Mouse (Mus musculus) urinary bladder, postnatal 10 days (tissue): Measurements from ENCODE around the gene Ubxn1.
"Not testable (repeated sequence)": the region's sequence is repeated elsewhere in the genome, so short reads cannot be mapped to it uniquely, and the experiment has no call there.

Experiments
- DNase-seq: peaks from one replicate; pipeline ENCODE4 v3.0.0; 2022; ENCODE audit warnings: low spot score

The Ubxn1 gene

DNA sequence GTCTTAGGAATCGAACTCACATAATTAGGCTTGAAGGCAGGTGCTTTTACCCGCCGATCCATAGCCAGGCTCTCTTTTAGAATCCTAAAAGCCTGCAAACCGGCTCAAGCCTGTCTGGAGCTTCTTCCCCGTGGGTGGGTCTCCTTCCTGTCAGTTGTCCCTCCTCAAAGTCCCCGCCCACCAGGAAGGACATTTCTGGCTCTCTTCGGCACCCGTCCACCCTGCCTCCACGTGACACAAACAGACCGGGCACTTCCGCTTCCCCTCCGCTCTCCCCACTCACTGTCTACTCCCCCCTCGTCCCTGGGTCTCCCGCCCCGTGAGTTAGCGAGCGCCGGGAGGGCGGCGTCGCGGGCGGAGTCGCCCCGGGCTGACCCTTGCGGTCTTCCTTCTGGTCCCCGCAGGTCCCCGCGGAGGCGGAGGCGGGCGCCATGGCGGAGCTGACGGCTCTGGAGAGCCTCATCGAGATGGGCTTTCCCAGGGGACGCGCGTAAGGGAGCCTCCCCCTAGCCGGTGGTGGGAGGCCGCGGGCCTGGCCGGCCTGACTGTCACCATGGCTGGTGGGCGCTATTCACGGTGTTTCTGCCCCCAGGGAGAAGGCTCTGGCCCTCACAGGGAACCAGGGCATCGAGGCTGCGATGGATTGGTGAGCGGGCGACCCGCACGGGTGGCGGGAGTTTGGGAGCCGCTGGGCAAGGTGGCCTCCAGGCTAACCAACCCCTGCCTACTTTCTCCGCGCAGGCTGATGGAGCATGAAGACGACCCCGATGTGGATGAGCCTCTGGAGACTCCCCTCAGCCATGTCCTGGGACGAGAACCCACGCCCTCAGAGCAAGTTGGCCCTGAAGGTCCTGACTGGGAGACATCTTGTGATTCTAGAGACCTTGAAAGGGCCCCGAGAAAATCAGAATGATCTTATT is at the start of gene Ubxn1:
TSS of gene Ubxn1 (plus strand) at position 230 of the 920 bp plus-strand sequence.
- DNase-seq: peak; percentile 86

GRCm38 (mm10) chr19:8822696-8823095 is 48.6 kb upstream of the Ubxn1 start:
- DNase-seq: no peak

DNA sequence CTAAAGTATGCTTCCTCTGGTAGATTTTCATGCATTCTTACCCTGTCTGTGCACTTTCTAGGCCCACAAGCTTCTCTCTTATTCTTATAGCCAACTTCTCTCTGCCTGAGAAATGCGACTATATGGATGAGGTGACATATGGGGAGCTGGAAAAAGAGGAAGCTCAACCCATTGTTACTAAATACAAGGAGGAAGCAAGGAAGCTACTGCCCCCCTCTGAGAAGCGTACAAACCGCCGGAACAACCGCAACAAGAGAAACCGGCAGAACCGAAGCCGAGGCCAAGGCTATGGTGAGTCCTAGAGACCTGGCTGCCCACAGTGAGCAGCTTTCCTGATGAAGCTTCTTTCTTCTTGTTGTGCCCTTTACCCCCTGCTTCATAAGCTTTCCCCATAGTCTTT is 41.6 kb upstream of the Ubxn1 start, which contains the start of gene AC129217.1:
TSS of gene AC129217.1 (plus strand) at position 114 of the 400 bp plus-strand sequence.
- DNase-seq: no peak

DNA sequence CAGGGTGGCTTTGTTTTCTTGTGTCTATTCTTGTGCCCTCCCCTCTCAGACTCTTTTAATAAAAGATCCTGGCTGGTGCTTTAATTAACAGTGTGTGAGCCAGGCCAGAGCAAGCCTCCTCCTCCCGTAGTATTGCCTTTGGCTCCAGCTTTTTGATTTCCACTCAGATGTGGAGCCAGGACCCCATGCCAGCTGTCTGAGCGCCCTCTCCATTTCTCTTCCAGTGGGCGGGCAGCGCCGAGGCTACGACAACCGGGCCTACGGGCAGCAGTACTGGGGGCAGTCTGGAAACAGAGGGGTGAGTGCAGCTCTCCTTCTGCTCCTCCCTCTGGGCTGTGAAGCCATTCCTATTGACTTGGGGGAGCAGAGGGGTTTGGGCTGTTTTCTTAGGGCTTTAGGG is 40.6 kb upstream of the Ubxn1 start:
- DNase-seq: no peak

DNA sequence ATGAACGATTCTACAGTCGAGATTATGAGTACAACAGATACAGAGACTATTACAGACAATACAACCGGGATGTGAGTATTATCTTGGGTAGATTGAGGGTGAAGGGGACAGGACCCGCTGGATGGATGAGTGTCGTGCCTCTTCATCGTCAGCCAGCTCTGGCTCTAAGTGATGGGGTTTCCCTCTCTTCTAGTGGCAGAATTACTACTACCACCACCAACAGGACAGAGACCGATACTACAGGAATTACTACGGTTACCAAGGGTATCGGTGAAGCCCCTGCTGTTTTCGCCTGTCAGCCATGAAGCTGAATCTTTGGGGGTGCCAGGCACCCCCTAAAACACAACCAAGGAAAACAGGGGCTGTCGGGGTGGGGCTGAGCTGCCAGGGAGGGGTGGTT is 40.0 kb upstream of the Ubxn1 start:
- DNase-seq: no peak

DNA sequence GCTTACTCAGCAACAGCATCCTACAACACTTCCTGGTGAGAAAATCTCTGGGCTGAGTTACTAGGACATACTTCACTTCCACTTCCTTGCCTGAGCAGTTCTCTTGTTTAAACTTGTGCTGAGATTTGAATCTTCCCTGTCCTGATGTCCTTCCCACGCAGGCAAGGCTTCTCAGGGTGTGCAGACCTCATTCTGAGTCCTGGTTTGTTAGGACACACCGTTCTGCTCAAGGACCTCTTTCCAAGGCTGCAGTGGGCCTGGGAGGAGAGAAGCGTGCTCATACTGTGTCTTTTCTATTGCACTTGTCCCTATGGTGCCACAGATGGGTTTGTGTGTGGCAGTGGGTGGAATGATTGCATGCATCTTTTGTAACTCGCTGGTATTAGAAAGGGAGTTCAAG is 38.3 kb upstream of the Ubxn1 start:
- DNase-seq: no peak

DNA sequence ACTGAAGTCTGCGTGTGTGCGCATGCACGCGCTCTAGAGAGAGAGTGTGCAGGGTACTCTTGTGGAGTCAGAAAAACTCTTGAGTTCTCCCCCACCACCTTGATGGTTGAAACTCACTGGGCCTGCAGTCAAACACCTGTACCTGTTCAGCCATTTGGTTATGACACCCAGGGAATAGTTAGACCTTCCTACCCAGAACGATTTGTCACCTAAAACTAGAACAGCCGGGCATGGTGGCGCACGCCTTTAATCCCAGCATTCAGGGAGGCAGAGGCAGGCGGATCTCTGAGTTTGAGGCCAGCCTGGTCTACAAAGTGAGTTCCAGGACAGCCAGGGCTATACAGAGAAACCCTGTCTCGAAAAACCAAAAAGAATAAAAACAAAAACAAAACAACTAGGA is 35.0 kb upstream of the Ubxn1 start:
- DNase-seq: not testable (repeated sequence)

DNA sequence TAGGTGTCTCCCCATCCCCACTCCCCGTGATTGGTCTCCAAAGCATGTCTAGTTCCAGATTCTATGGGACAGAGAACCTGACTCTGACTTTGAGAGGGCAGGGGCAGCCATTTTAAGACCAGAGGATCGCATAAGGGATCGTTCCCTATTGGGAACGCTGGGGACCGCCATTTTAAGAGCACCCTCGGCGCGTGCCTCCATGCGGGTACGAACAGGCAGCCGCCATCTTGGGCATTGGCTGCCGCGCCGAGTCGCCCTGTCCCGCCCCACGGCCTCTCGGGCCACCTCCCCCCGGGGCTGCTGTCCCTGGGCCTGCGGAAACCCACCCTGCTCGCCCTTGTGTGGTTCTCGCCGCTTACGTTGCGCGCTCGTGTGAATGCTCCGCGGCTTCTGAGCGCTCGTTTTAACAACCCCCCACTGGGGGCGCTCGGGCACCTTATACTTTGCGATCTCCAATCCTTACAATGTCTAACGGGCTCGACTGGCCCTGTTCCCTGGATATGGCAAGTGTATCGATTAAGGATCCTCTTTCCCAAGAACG is 34.0 kb upstream of the Ubxn1 start, which contains the start of gene Bscl2:
TSS of gene Bscl2 (plus strand) at position 217 of the 541 bp plus-strand sequence.
- DNase-seq: no peak

GRCm38 (mm10) chr19:8838041-8838730 is 33.1 kb upstream of the Ubxn1 start:
- no peak for DNase-seq

DNA sequence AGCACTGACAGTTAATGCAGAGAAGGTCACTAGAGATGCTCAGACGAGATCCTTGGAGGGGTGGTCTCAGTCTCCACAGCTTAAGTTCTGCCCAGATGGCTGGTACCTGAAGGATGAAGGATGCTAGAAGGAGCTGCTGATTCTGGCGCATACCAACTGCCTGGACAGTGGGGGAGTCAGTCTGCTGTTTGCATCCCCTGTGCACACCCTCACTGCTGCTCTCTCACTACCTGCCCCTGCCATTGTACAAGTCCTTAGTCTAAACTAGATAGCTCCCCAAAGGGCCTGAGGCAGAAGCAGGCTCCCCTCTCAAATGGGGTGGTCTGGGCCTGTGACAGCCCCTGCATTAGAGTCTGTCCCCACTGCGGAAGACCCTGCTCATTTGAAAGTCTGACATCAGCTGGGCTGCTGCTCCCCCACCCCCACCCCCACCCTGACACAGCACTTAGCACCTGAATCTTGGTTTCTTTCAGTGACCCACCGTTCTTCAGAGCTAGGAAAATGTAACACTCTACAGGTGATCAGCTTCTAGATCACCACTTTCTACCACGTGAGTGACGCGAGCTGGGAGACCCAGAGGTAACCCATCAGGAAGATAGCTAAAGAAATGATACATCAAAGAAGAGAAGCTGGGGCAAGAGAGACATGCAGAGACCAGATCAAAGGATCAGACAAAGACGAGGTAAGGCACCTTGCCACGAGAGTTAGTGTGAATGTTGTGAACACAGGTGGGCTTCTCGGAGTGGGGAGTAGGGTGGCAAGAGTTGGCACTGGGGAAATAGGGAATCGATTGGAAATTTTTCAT is 32.0 kb upstream of the Ubxn1 start, which contains the start of gene Gng3:
TSS of gene Gng3 (minus strand) at position 92 of the 805 bp plus-strand sequence.
- DNase-seq: no peak

DNA sequence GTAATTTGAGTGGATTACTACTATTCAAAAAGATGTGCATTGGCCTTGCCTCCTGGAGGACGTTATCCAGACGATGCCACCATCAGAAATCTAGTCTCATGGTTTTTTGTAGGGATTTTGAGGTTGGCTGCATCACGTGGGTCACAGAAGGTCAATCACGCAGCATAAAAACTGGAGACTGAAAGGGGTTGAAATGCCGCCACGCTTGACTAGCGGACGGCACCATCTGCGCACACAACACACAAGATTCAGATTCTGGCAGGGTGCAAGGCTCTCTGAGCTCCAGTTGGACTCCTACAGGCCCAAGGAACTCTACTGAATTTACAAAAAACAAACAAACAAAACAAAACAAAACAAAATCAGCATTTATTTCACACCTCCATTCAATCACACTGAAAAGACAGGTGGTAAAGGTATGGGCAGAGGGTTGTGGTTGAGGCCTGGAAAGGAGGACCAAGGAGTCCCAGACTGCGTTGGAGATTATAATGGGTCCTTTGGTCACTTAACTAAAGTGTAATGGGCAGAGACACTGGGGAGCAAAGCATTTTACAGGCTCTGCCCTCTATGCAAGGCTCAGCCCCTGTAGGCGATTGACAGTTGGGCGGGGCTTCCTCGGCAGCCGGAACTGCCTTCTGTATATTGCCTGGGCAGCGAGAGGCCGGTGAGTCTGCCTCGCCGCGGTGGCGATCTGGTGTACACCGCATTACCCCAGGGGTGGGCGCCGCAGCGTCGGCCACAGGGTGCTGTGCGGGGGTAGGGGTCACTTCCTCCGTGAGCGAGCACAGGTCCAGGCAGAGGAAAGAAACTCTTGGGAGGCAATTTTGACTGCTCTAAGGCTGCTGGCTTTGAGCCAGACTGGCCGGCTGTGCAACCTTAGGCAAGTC is 31.1 kb upstream of the Ubxn1 start:
- no peak for DNase-seq

DNA sequence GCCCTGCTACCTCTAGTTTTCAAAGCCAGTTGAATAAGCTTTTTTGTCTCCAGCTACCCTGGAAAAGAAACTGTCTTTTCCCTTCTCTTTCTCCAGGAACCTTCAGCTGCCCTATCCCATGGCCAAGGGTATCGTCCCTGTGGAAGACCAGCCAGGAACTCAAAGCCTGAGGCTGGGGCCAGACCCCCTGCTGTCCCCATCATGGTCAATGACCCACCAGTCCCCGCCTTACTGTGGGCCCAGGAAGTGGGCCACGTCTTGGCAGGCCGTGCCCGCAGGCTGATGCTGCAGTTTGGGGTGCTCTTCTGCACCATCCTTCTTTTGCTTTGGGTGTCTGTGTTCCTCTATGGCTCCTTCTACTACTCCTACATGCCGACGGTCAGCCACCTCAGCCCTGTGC is 30.3 kb upstream of the Ubxn1 start:
- DNase-seq: no peak

- DNase-seq: no peak
Observed at GRCm38 (mm10) chr19:8842961-8843360, 28.3 kb upstream of the Ubxn1 start.

- peak; percentile 53 for DNase-seq
Observed at GRCm38 (mm10) chr19:8844371-8845129, 26.7 kb upstream of the Ubxn1 start.

- DNase-seq: no peak
Observed at GRCm38 (mm10) chr19:8848356-8848755, 22.9 kb upstream of the Ubxn1 start.

- DNase-seq: no peak
Observed at GRCm38 (mm10) chr19:8850402-8850901, 20.8 kb upstream of the Ubxn1 start, which contains the start of gene Lrrn4cl. TSS of gene Lrrn4cl (plus strand) at chr19:8850768.

DNA sequence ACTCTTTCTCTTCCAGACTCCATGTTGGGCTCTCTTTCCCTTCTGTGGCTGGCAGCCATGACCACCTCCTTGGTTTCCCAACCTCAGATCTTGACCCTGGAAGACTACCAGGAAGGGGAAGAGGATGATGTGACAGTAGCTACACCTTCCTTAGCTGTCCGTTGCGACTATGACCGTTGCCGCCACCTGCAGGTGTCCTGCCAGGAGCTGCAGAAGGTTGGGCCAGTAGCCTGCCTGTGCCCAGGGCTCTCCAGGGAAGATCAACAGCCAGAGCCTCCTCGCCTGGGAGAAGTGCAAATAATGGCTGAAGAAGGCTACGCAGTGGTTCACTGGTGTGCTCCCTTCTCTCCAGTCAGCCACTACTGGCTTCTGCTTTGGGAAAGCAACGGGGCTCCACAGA is 19.7 kb upstream of the Ubxn1 start:
- DNase-seq: no peak

- DNase-seq: no peak
Observed at GRCm38 (mm10) chr19:8852236-8852928, 18.9 kb upstream of the Ubxn1 start.

DNA sequence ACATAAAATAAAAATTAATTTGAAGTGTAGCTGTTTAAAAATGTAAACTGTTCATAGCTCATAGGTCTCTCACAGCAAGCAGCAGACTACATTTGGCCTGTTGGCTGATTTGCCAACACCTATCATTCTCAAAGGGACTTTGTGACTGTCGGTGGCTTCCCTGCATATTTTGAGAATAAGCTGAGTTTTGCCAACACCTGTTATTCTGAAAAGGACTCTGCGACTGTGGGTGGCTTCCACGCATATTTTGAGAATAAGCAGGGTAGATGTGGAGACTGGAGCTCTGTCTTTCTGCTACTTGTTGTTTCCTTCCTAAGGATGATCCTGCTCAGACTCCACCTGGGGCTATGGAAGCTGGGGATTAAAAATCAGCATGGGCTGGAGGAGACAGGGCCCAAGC is 18.2 kb upstream of the Ubxn1 start:
- no peak for DNase-seq
